Mouse (Mus musculus): Measurements from ENCODE around the gene Grm7. TPM values are rescaled to one million over a fixed set of nuclear protein-coding genes. Genes with fewer than 3 reads are reported as not detected.

Gene Grm7
- polyA plus RNA-seq, 1 experiment from 2014 or later = 48.7 TPM

- no peak overlapping the region for H3K4me2 ChIP-seq
- H3K27ac ChIP-seq (replicated peaks) = no peak overlapping the region
These were observed 88.5 kb downstream of the Grm7 start for GRCm38 (mm10) chr6:110733914-110734313.

GRCm38 (mm10) chr6:110743981-110744670, 98.7 kb downstream of the Grm7 start:
- ATAC-seq (ENCODE audit: low FRiP score) = no peak
- Histone ChIP-seq H3K36me3 (no peaks in the 10 kb centered on the region), H3K27ac (replicated peaks) (no peak overlapping the region), H3K9ac (replicated peaks) (no peak overlapping the region), H3K9me3 (replicated peaks) (no peaks in the 10 kb centered on the region), H3K4me3 (replicated peaks) (no peak overlapping the region), H3K4me2 (no peak overlapping the region), H3K27me3 (replicated peaks) (no peaks in the 10 kb centered on the region), H3K4me1 (0 out of 2 replicates have a peak, but pooled peaks cover 2% of the 10 kb centered on the region)
- 57% methylated on average over 7 of the region's 7 CpGs for WGBS

More at GRCm38 (mm10) chr6:110733914-110734313, 88.5 kb downstream of the Grm7 start:
- Histone ChIP-seq H3K4me3 (replicated peaks) (no peak overlapping the region), H3K9ac (replicated peaks) (no peak overlapping the region), H3K36me3 (no peaks in the 10 kb centered on the region), H3K4me1 (no peaks in the 10 kb centered on the region), H3K9me3 (replicated peaks) (no peaks in the 10 kb centered on the region), H3K27me3 (replicated peaks) (no peaks in the 10 kb centered on the region)
- ATAC-seq (ENCODE audit: low FRiP score) = no peak
- WGBS = 98% methylated on average over 2 of the region's 2 CpGs

GRCm38 (mm10) chr6:110755921-110756320, 110.5 kb downstream of the Grm7 start:
- no peaks in the 10 kb centered on the region for H3K36me3 ChIP-seq
- H3K4me3 ChIP-seq (replicated peaks) = no peak overlapping the region
- ATAC-seq (ENCODE audit: low FRiP score) = no peak
- WGBS = 39% methylated on average over 5 of the region's 5 CpGs
- 0 out of 2 replicates have a peak, but pooled peaks cover 4% of the 10 kb centered on the region for H3K4me1 ChIP-seq
- 0 out of 2 replicates have a peak overlapping the region, but pooled peaks have one; percentile 3 for H3K4me2 ChIP-seq
- no peaks in the 10 kb centered on the region for H3K27me3 ChIP-seq (replicated peaks)
- no peak overlapping the region for H3K9ac ChIP-seq (replicated peaks)
- no peaks in the 10 kb centered on the region for H3K9me3 ChIP-seq (replicated peaks)
- peak overlapping the region; percentile 38 for H3K27ac ChIP-seq (replicated peaks)

GRCm38 (mm10) chr6:110769588-110769987, 124.2 kb downstream of the Grm7 start:
- Histone ChIP-seq H3K27ac (replicated peaks) (no peak overlapping the region), H3K4me2 (no peak overlapping the region), H3K27me3 (replicated peaks) (no peaks in the 10 kb centered on the region), H3K36me3 (no peaks in the 10 kb centered on the region), H3K9ac (replicated peaks) (no peak overlapping the region), H3K4me1 (peaks cover 5% of the 10 kb centered on the region), H3K9me3 (replicated peaks) (no peaks in the 10 kb centered on the region), H3K4me3 (replicated peaks) (no peak overlapping the region)
- ATAC-seq (ENCODE audit: low FRiP score) = no peak

GRCm38 (mm10) chr6:110772652-110773051, 127.3 kb downstream of the Grm7 start:
- H3K4me1 ChIP-seq = peaks cover 5% of the 10 kb centered on the region
- no peak overlapping the region for H3K4me2 ChIP-seq
- H3K9ac ChIP-seq (replicated peaks) = no peak overlapping the region
- no peaks in the 10 kb centered on the region for H3K36me3 ChIP-seq
- H3K9me3 ChIP-seq (replicated peaks) = no peaks in the 10 kb centered on the region
- no peaks in the 10 kb centered on the region for H3K27me3 ChIP-seq (replicated peaks)
- 6% methylated on average over 1 of the region's 1 CpGs for WGBS
- ATAC-seq (ENCODE audit: low FRiP score) = no peak
- no peak overlapping the region for H3K27ac ChIP-seq (replicated peaks)
- H3K4me3 ChIP-seq (replicated peaks) = no peak overlapping the region

- Histone ChIP-seq H3K4me1 (no peaks in the 10 kb centered on the region), H3K36me3 (no peaks in the 10 kb centered on the region), H3K27me3 (replicated peaks) (no peaks in the 10 kb centered on the region), H3K9me3 (replicated peaks) (no peaks in the 10 kb centered on the region), H3K4me2 (no peak overlapping the region), H3K27ac (replicated peaks) (no peak overlapping the region), H3K9ac (replicated peaks) (no peak overlapping the region), H3K4me3 (replicated peaks) (no peak overlapping the region)
- WGBS = 55% methylated on average over 6 of the region's 6 CpGs
- ATAC-seq (ENCODE audit: low FRiP score) = no peak
These were observed 130.7 kb downstream of the Grm7 start for GRCm38 (mm10) chr6:110776046-110776445.

GRCm38 (mm10) chr6:110785497-110785928, 140.1 kb downstream of the Grm7 start:
- no peak overlapping the region for H3K4me2 ChIP-seq
- H3K9me3 ChIP-seq (replicated peaks) = no peaks in the 10 kb centered on the region
- H3K36me3 ChIP-seq = no peaks in the 10 kb centered on the region
- no peaks in the 10 kb centered on the region for H3K27me3 ChIP-seq (replicated peaks)
- no peak for ATAC-seq (ENCODE audit: low FRiP score)
- no peak overlapping the region for H3K9ac ChIP-seq (replicated peaks)
- no peak overlapping the region for H3K27ac ChIP-seq (replicated peaks)
- no peaks in the 10 kb centered on the region; the same call in 1 of the 2 replicates for H3K4me1 ChIP-seq
- no peak overlapping the region for H3K4me3 ChIP-seq (replicated peaks)
- 6% methylated on average over 1 of the region's 1 CpGs for WGBS

GRCm38 (mm10) chr6:110792696-110793095, 147.3 kb downstream of the Grm7 start:
- WGBS = 94% methylated on average over 2 of the region's 2 CpGs
- Histone ChIP-seq H3K4me2 (no peak overlapping the region), H3K27me3 (replicated peaks) (no peaks in the 10 kb centered on the region), H3K9ac (replicated peaks) (no peak overlapping the region), H3K9me3 (replicated peaks) (no peaks in the 10 kb centered on the region), H3K27ac (replicated peaks) (no peak overlapping the region), H3K36me3 (no peaks in the 10 kb centered on the region), H3K4me3 (replicated peaks) (no peak overlapping the region), H3K4me1 (no peaks in the 10 kb centered on the region)
- no peak for ATAC-seq (ENCODE audit: low FRiP score)

- no peak overlapping the region for H3K4me3 ChIP-seq (replicated peaks)
- H3K36me3 ChIP-seq = no peaks in the 10 kb centered on the region
- H3K4me2 ChIP-seq = no peak overlapping the region
- no peak for ATAC-seq (ENCODE audit: low FRiP score)
- WGBS = 89% methylated on average over 5 of the region's 5 CpGs
- H3K4me1 ChIP-seq = no peaks in the 10 kb centered on the region
- no peak overlapping the region for H3K9ac ChIP-seq (replicated peaks)
- no peak overlapping the region for H3K27ac ChIP-seq (replicated peaks)
- H3K27me3 ChIP-seq (replicated peaks) = no peaks in the 10 kb centered on the region
- no peaks in the 10 kb centered on the region for H3K9me3 ChIP-seq (replicated peaks)
These were observed 162.1 kb downstream of the Grm7 start for GRCm38 (mm10) chr6:110807481-110807880.

GRCm38 (mm10) chr6:110812214-110812613, 166.8 kb downstream of the Grm7 start:
- Histone ChIP-seq H3K27me3 (replicated peaks) (no peaks in the 10 kb centered on the region), H3K9ac (replicated peaks) (no peak overlapping the region), H3K36me3 (no peaks in the 10 kb centered on the region), H3K27ac (replicated peaks) (no peak overlapping the region), H3K4me1 (no peaks in the 10 kb centered on the region), H3K9me3 (replicated peaks) (no peaks in the 10 kb centered on the region), H3K4me3 (replicated peaks) (no peak overlapping the region), H3K4me2 (no peak overlapping the region)
- WGBS = 83% methylated on average over 5 of the region's 5 CpGs
- no peak for ATAC-seq (ENCODE audit: low FRiP score)

- 75% methylated on average over 2 of the region's 2 CpGs for whole genome bisulfite sequencing
- Histone ChIP-seq H3K36me3 (no peaks in the 10 kb centered on the region), H3K27ac (replicated peaks) (peak overlapping the region; percentile 28), H3K4me1 (no peaks in the 10 kb centered on the region), H3K4me2 (no peak overlapping the region), H3K9me3 (replicated peaks) (no peaks in the 10 kb centered on the region), H3K27me3 (replicated peaks) (no peaks in the 10 kb centered on the region), H3K4me3 (replicated peaks) (no peak overlapping the region), H3K9ac (replicated peaks) (no peak overlapping the region)
- no peak for ATAC-seq (ENCODE audit: low FRiP score)
These were observed 172.9 kb downstream of the Grm7 start for GRCm38 (mm10) chr6:110818236-110818635.

GRCm38 (mm10) chr6:110868311-110868710, 222.9 kb downstream of the Grm7 start:
- H3K9ac ChIP-seq (replicated peaks) = no peak overlapping the region
- ATAC-seq (ENCODE audit: low FRiP score) = no peak
- no peak overlapping the region for H3K27ac ChIP-seq (replicated peaks)
- no peak overlapping the region for H3K4me2 ChIP-seq
- H3K27me3 ChIP-seq (replicated peaks) = no peaks in the 10 kb centered on the region
- no peaks in the 10 kb centered on the region for H3K36me3 ChIP-seq
- no peaks in the 10 kb centered on the region for H3K9me3 ChIP-seq (replicated peaks)
- no peak overlapping the region for H3K4me3 ChIP-seq (replicated peaks)
- H3K4me1 ChIP-seq = no peaks in the 10 kb centered on the region
